Mouse (Mus musculus) stomach, postnatal 0 days (tissue): ENCODE measurements at regions not wholly inside any gene's neighbourhood (a gene's known extent, or its start where the extent isn't known, plus 50 kb on each side); places are given as distances from the start of the nearest gene placed in this dataset.

Source experiments
- ATAC-seq: fragments of 200-750 bp; cut with Nextera tagmentation; 2 replicates; pipeline ENCODE4 v1.8.0; 2017; ENCODE audit not compliant: low FRiP score, low TSS enrichment
- DNase-seq: peaks from one replicate; pipeline ENCODE4 v3.0.0-alpha.2; 2016; ENCODE audit warnings: low spot score
- H3K27ac ChIP-seq: fragments of 300-500 bp; sonication (generic); replicated peaks from 2 replicates; pipeline ENCODE4 v1.5.1; 2014; ENCODE audit warnings: mild to moderate bottlenecking, control low read depth
- H3K27me3 ChIP-seq: fragments of 300-500 bp; sonication (generic); 2 replicates; pipeline ENCODE4 v1.6.1; 2014; ENCODE audit warnings: low read length; ENCODE audit not compliant: control insufficient read depth, insufficient read depth
- H3K36me3 ChIP-seq: fragments of 300-500 bp; sonication (generic); 2 replicates; pipeline ENCODE4 v1.6.1; 2014; ENCODE audit warnings: low read length, mixed read lengths; ENCODE audit not compliant: control insufficient read depth, insufficient read depth
- H3K4me1 ChIP-seq: fragments of 300-500 bp; sonication (generic); replicated peaks from 2 replicates; pipeline ENCODE4 v1.6.1; 2014; ENCODE audit warnings: antibody characterized with exemption; ENCODE audit not compliant: control insufficient read depth, insufficient read depth
- H3K4me2 ChIP-seq: fragments of 300-500 bp; sonication (generic); replicated peaks from 2 replicates; pipeline ENCODE4 v1.6.1; 2014; ENCODE audit warnings: low read depth, mild to moderate bottlenecking, control low read depth, moderate library complexity
- H3K4me3 ChIP-seq: fragments of 300-500 bp; sonication (generic); 2 replicates; pipeline ENCODE4 v1.5.1; 2014; ENCODE audit warnings: low read depth, low read length, control low read depth
- H3K9ac ChIP-seq: fragments of 300-500 bp; sonication (generic); 2 replicates; pipeline ENCODE4 v1.6.1; 2014; ENCODE audit warnings: mild to moderate bottlenecking, low read length, control low read depth, mixed read lengths
- H3K9me3 ChIP-seq: fragments of 300-500 bp; sonication (generic); 2 replicates; pipeline ENCODE4 v1.6.1; 2016; ENCODE audit warnings: low read length; ENCODE audit not compliant: control insufficient read depth
- CTCF ChIP-seq: IDR thresholded peaks from 2 replicates; pipeline ENCODE4 v1.5.1; 2016; ENCODE audit warnings: antibody characterized with exemption, low read depth, mild to moderate bottlenecking, moderate library complexity
- EP300 ChIP-seq: optimal IDR thresholded peaks from 2 replicates; pipeline ENCODE3; 2016; ENCODE audit warnings: antibody characterized with exemption
- WGBS: fragments of 180-500 bp; shearing (Covaris S2); extraction: QIAGEN DNeasy Blood & Tissue Kit; methylation state at CpG from one replicate; pipeline ENCODE4 v1.1.7; 2014; 5-methylcytosine and 5-hydroxymethylcytosine counted together

DNA sequence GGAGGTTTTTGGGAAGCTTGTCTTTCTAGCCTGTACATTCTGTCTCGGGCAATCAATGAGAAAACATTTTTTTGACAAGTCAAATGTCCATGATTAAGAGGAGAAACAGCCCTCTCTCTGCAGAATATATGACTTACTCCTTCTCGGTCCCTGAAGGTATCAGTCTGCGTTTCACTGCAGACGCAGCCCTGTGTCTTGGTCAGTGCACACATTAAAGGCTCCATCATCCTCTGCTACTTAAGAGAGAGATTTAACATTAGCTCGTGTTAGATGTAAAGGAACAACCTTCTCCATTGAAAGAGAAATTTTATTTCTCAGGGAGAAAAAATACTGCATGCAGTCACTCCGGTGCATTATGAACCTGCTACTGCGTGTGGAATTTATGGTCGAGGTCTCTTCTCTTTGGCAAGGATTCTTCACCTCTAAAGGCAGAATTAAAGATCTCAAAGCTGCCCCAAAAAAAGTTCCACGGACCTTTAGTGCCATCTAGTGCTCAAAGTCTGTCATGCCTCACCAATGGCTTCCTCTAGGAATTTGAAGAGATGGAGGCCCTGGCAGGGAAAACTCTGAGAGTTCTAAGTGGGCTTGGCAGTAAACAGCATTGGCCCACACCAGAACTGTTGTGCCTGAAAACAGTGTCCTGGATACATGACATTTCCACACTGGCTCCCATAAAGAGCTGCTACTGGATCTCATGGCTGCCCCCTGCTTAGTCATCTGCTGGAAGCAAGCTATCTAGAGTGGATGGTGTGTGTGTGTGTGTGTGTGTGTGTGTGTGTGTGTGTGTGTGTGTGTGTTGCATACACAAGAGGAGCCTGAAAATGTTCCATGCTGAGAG is 102.3 kb upstream of the Noct start:
- Histone ChIP-seq H3K36me3 (no peaks in the 10 kb centered on the region), H3K9me3 (no peaks in the 10 kb centered on the region), H3K27me3 (no peaks in the 10 kb centered on the region), H3K4me3 (no peak overlapping the region), H3K9ac (no peak overlapping the region), H3K4me1 (no peaks in the 10 kb centered on the region), H3K4me2 (no peak overlapping the region), H3K27ac (no peak overlapping the region)
- ATAC-seq (peak; percentile 56; the same call in 1 of the 2 replicates), DNase-seq (peak; percentile 66)
- no peak for TF ChIP-seq EP300
- peak; percentile 85 for TF ChIP-seq CTCF
- WGBS = 28% methylated on average over 9 of the region's 9 CpGs

DNA sequence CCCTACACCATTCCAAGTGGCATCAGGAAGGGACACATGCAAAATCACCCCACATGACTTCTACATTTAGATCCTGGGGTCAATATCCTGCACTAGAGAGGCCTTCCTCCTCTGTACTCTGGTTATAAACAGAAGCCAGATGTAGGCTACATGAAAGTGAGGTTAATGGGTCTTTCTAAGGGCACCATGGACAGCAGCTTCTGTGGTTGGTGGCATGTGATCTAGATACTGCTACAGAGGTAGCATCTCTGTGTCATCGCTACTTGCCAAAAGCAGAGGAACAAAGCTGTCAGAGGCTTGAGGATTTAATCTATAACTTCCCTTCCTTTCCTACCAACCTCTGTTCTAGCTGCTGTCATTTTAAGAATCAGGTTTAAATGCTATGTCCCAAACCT is 101.7 kb upstream of the Noct start:
- no peak overlapping the region for H3K4me3 ChIP-seq
- no peak overlapping the region for H3K4me2 ChIP-seq
- ATAC-seq (no peak), DNase-seq (no peak)
- H3K9ac ChIP-seq = no peak overlapping the region
- H3K27ac ChIP-seq = no peak overlapping the region
- whole genome bisulfite sequencing = 86% methylated on average over 1 of the region's 1 CpGs
- no peaks in the 10 kb centered on the region for H3K9me3 ChIP-seq
- no peaks in the 10 kb centered on the region for H3K27me3 ChIP-seq
- TF ChIP-seq EP300 (no peak), CTCF (no peak)
- no peaks in the 10 kb centered on the region for H3K4me1 ChIP-seq
- no peaks in the 10 kb centered on the region for H3K36me3 ChIP-seq

DNA sequence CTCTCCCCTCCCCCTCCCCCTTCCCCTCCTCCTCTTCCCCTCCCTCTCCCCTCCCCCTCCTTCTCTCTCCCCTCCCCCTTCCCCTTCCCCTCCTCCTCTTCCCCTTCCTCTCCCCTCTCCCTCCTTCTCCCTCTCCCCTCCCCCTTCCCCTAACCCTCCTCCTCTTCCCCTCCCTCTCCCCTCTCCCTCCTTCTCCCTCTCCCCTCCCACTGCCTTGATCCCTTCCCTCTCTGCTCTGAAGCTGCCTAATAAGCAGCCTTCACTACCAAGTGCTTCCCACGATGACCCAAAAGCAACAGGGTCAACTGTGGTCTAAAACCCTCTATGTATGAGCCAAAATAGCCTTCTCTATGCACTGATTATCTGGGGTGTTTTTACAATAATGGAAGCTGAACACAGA is 96.4 kb upstream of the Noct start:
- Histone ChIP-seq H3K4me1 (no peaks in the 10 kb centered on the region), H3K4me3 (no peak overlapping the region), H3K36me3 (no peaks in the 10 kb centered on the region), H3K27me3 (no peaks in the 10 kb centered on the region), H3K4me2 (no peak overlapping the region), H3K9ac (no peak overlapping the region), H3K27ac (no peak overlapping the region), H3K9me3 (no peaks in the 10 kb centered on the region)
- no peak for TF ChIP-seq CTCF
- no peak for TF ChIP-seq EP300
- ATAC-seq = no peak
- 85% methylated on average over 1 of the region's 1 CpGs for WGBS
- no peak for DNase-seq

DNA sequence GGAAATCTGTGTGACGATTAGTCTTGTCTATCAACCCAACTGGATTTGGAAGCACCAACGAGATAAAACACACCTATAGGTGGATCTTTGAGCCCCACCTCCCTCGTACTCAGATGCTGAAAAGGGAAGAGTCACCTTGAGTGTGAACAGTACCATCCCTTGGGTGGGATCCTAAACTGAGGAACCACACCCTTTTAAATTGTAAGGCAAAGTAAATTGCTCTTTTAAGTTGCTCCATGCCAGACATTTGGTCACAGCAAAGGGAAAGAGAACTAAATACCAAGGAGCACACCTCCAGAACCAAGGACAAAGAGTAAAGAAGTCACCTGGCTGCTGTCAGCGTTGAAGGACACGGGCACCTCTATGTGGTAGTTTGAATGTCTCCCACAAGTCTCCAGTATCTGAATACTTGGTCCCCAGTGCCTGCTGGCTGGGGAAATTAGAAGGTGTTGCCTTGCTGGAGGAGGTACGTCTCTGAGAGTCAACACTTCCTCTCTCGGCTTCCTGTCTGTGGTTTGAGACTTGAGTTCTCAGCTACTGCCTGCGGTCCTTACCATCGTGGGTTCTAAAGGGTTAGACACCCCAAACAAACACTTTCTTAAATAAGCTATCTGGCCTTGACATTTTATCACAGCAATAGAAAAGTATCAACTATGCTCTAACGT is 95.6 kb upstream of the Noct start:
- Histone ChIP-seq H3K36me3 (no peaks in the 10 kb centered on the region), H3K27me3 (no peaks in the 10 kb centered on the region), H3K9ac (no peak overlapping the region), H3K4me3 (no peak overlapping the region), H3K4me1 (no peaks in the 10 kb centered on the region), H3K4me2 (no peak overlapping the region), H3K9me3 (no peaks in the 10 kb centered on the region), H3K27ac (no peak overlapping the region)
- WGBS = 76% methylated on average over 10 of the region's 10 CpGs
- DNase-seq (no peak), ATAC-seq (no peak)
- TF ChIP-seq EP300 = no peak
- no peak for TF ChIP-seq CTCF

DNA sequence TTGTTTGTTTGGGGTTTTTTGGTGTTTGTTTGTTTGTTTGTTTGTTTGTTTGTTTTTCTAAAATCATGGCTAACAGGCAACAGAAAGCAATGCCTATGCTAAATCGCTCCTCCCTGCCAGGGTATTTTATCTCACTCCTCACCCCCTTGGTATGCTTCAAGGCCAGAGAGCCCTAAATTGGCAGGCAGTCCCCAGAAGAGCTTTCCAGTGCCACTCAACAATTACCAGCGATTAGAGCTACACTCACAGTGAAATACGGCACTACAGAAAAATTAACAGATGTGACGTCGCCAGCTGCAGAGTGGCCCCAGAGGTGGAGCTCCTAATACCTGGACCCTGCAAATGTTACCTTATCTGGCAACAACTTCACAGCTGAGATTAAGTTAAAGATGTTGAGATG is 93.5 kb upstream of the Noct start:
- no peaks in the 10 kb centered on the region for H3K4me1 ChIP-seq
- H3K9ac ChIP-seq = no peak overlapping the region
- no peak overlapping the region for H3K4me3 ChIP-seq
- H3K4me2 ChIP-seq = no peak overlapping the region
- no peak overlapping the region for H3K27ac ChIP-seq
- 87% methylated on average over 5 of the region's 5 CpGs for WGBS
- no peak for ATAC-seq
- TF ChIP-seq EP300 = no peak
- no peak for TF ChIP-seq CTCF
- no peaks in the 10 kb centered on the region for H3K27me3 ChIP-seq
- H3K9me3 ChIP-seq = no peaks in the 10 kb centered on the region
- no peaks in the 10 kb centered on the region for H3K36me3 ChIP-seq
- DNase-seq = no peak

DNA sequence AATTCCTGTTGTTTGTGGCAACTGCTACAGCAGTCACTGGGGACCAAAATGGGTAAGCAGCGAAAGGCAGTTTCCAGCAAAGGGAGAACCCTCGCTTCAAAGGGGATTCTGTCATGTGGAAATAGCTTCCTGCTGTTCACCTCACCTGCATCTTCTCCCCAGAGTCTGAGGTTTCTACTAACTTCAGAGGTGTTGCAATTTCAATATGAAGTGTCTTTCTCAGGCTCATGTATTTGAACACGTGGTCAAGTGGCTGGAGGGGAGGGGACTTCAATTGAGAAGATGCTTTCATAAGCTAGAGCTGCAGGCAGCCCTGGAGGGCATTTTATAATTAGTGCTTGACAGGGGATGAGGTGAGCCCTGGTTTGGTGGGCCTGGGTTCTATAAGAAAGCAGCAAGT is 92.9 kb upstream of the Noct start:
- H3K36me3 ChIP-seq = no peaks in the 10 kb centered on the region
- no peaks in the 10 kb centered on the region for H3K9me3 ChIP-seq
- ATAC-seq = no peak
- H3K27ac ChIP-seq = no peak overlapping the region
- H3K9ac ChIP-seq = no peak overlapping the region
- no peak for TF ChIP-seq CTCF
- TF ChIP-seq EP300 = no peak
- no peaks in the 10 kb centered on the region for H3K27me3 ChIP-seq
- DNase-seq = no peak
- no peak overlapping the region for H3K4me2 ChIP-seq
- 81% methylated on average over 3 of the region's 3 CpGs for WGBS
- no peaks in the 10 kb centered on the region for H3K4me1 ChIP-seq
- no peak overlapping the region for H3K4me3 ChIP-seq
